Mouse (Mus musculus): ENCODE data around the gene Cbr4. TPM values are rescaled to one million over a fixed set of nuclear protein-coding genes. Genes with fewer than 3 reads are reported as not detected.

Gene Cbr4
- polyA plus RNA-seq, 1 experiment: 14.8 TPM

DNA sequence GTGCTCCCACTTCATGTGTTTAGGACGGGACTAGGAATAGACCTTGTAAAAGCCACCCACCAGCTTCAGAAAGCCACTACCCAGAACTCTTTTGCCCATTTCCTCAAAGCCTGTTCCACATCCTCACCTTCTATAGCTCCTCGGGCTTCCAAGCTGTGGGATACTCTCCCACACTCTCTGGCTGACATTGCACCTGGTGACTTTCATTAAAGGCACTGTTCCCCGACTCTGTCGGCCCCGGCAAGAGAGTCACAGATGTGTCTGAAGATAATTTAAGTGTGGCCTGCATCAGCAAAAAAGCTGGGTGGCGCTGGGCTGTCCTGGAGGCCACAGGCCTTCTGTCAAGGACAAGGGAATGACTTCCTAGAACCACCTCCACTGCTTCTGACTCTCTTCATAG lies 64.7 kb downstream of the Cbr4 start:
- Histone ChIP-seq H3K4me2 (ENCODE audit: low read depth) (peak overlapping the region; percentile 25), H3K4me3 (no peak overlapping the region), H3K27me3 (ENCODE audit: control insufficient read depth, insufficient read depth, insufficient read length) (no peaks in the 10 kb centered on the region), H3K79me2 (ENCODE audit: control insufficient read depth, insufficient read depth) (peaks cover 12% of the 10 kb centered on the region), H3ac (ENCODE audit: control insufficient read depth, insufficient read length) (no peak overlapping the region), H3K36me3 (ENCODE audit: control insufficient read depth, insufficient read depth) (peaks cover 19% of the 10 kb centered on the region)
- TF ChIP-seq POLR2AphosphoS2 (IDR thresholded peaks at IDR 0.05; ENCODE audit: insufficient read length, low read depth) (no peak), REST (IDR thresholded peaks at IDR 0.05; ENCODE audit: insufficient read depth, insufficient read length) (no peak), MYOG (IDR thresholded peaks at IDR 0.05; ENCODE audit: control insufficient read depth in 1 of 3, insufficient read depth in 1 of 3, insufficient read length in 2 of 3, low read depth in 2 of 3) (no peak), MAX (IDR thresholded peaks at IDR 0.05; ENCODE audit: low read depth) (no peak), TCF3 (IDR thresholded peaks at IDR 0.05; ENCODE audit: insufficient read length, low read depth) (no peak), POLR2A (IDR thresholded peaks at IDR 0.05; ENCODE audit: insufficient read length, low read depth) (no peak), CEBPB (IDR thresholded peaks at IDR 0.05; ENCODE audit: insufficient read depth, poor library complexity, severe bottlenecking) (no peak), SRF (IDR thresholded peaks at IDR 0.05; ENCODE audit: control insufficient read depth, insufficient read length, low read depth) (no peak), E2F4 (IDR thresholded peaks at IDR 0.05; ENCODE audit: insufficient read depth) (no peak), MYOD1 (IDR thresholded peaks at IDR 0.05; ENCODE audit: control insufficient read depth in 1 of 3, insufficient read length in 2 of 3, low read depth in 2 of 3) (no peak), TCF12 (IDR thresholded peaks at IDR 0.05; ENCODE audit: insufficient read depth, poor library complexity, severe bottlenecking) (no peak), USF1 (IDR thresholded peaks at IDR 0.05; ENCODE audit: low read depth) (no peak)

DNA sequence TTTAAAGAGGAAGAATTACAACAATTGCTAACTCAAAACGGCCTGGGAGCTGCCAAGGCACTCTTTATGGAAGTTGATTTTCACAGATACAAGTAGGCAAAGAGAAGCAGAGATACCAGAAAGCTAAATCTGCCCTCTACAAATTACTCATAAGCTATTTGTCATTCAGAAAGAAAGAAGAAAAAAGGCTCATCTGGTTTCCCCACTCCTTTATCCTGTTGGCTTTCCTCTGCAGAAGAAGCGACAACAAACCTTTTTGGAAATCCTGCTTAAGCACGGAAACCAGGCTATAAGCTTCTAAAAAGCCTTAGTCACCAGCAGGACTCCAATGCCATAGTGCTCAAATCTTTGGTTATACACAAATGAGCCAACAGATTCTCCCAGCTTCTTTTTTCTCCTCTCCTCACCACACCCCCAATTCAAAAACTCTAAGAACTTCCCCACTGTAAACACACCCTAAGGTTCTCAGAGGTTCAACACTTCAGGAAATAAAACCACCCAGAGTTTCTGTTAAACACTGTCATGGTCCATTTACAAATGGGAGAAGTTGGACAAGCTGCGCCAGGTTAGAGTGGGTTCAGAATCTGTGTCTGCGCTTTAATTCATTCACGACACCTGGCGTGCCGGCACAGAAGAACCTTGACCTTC lies 65.3 kb downstream of the Cbr4 start:
- TF ChIP-seq POLR2A (IDR thresholded peaks at IDR 0.05; ENCODE audit: insufficient read length, low read depth) (no peak), MAX (IDR thresholded peaks at IDR 0.05; ENCODE audit: low read depth) (no peak), MYOG (IDR thresholded peaks at IDR 0.05; ENCODE audit: control insufficient read depth in 1 of 3, insufficient read depth in 1 of 3, insufficient read length in 2 of 3, low read depth in 2 of 3) (no peak), MYOD1 (IDR thresholded peaks at IDR 0.05; ENCODE audit: control insufficient read depth in 1 of 3, insufficient read length in 2 of 3, low read depth in 2 of 3) (no peak), CEBPB (IDR thresholded peaks at IDR 0.05; ENCODE audit: insufficient read depth, poor library complexity, severe bottlenecking) (no peak), REST (IDR thresholded peaks at IDR 0.05; ENCODE audit: insufficient read depth, insufficient read length) (no peak)
- H3K4me3 ChIP-seq: no peak overlapping the region

GRCm38 (mm10) chr8:61555343-61555742 lies 67.8 kb downstream of the Cbr4 start:
- H3ac ChIP-seq (ENCODE audit: control insufficient read depth, insufficient read length): no peak overlapping the region
- no peak overlapping the region for H3K4me3 ChIP-seq
- peaks cover 20% of the 10 kb centered on the region for H3K79me2 ChIP-seq (ENCODE audit: control insufficient read depth, insufficient read depth)
- H3K36me3 ChIP-seq (ENCODE audit: control insufficient read depth, insufficient read depth): peaks cover 4% of the 10 kb centered on the region
- H3K27me3 ChIP-seq (ENCODE audit: control insufficient read depth, insufficient read depth, insufficient read length): no peaks in the 10 kb centered on the region
- no peak overlapping the region for H3K4me2 ChIP-seq (ENCODE audit: low read depth)
- no peak for TF ChIP-seq SRF (IDR thresholded peaks at IDR 0.05; ENCODE audit: control insufficient read depth, insufficient read length, low read depth)
- no peak for TF ChIP-seq REST (IDR thresholded peaks at IDR 0.05; ENCODE audit: insufficient read depth, insufficient read length)
- TF ChIP-seq MAX (IDR thresholded peaks at IDR 0.05; ENCODE audit: low read depth): no peak
- no peak for TF ChIP-seq E2F4 (IDR thresholded peaks at IDR 0.05; ENCODE audit: insufficient read depth)
- TF ChIP-seq TCF12 (IDR thresholded peaks at IDR 0.05; ENCODE audit: insufficient read depth, poor library complexity, severe bottlenecking): no peak
- no peak for TF ChIP-seq MYOG (IDR thresholded peaks at IDR 0.05; ENCODE audit: control insufficient read depth in 1 of 3, insufficient read depth in 1 of 3, insufficient read length in 2 of 3, low read depth in 2 of 3)
- TF ChIP-seq MYOD1 (IDR thresholded peaks at IDR 0.05; ENCODE audit: control insufficient read depth in 1 of 3, insufficient read length in 2 of 3, low read depth in 2 of 3): no peak
- TF ChIP-seq TCF3 (IDR thresholded peaks at IDR 0.05; ENCODE audit: insufficient read length, low read depth): no peak
- TF ChIP-seq USF1 (IDR thresholded peaks at IDR 0.05; ENCODE audit: low read depth): no peak
- no peak for TF ChIP-seq POLR2A (IDR thresholded peaks at IDR 0.05; ENCODE audit: insufficient read length, low read depth)
- TF ChIP-seq POLR2AphosphoS2 (IDR thresholded peaks at IDR 0.05; ENCODE audit: insufficient read length, low read depth): no peak
- TF ChIP-seq CEBPB (IDR thresholded peaks at IDR 0.05; ENCODE audit: insufficient read depth, poor library complexity, severe bottlenecking): no peak

More for the DNA sequence above, 65.3 kb downstream of the Cbr4 start:
- H3K36me3 ChIP-seq (ENCODE audit: control insufficient read depth, insufficient read depth): peaks cover 14% of the 10 kb centered on the region
- H3ac ChIP-seq (ENCODE audit: control insufficient read depth, insufficient read length): no peak overlapping the region
- peaks cover 17% of the 10 kb centered on the region for H3K79me2 ChIP-seq (ENCODE audit: control insufficient read depth, insufficient read depth)
- peak overlapping the region; percentile 25 for H3K4me2 ChIP-seq (ENCODE audit: low read depth)
- no peaks in the 10 kb centered on the region for H3K27me3 ChIP-seq (ENCODE audit: control insufficient read depth, insufficient read depth, insufficient read length)

GRCm38 (mm10) chr8:61556219-61556618 lies 68.7 kb downstream of the Cbr4 start:
- H3K79me2 ChIP-seq (ENCODE audit: control insufficient read depth, insufficient read depth): peaks cover 20% of the 10 kb centered on the region
- peaks cover 4% of the 10 kb centered on the region for H3K36me3 ChIP-seq (ENCODE audit: control insufficient read depth, insufficient read depth)
- TF ChIP-seq SRF (IDR thresholded peaks at IDR 0.05; ENCODE audit: control insufficient read depth, insufficient read length, low read depth) (no peak), POLR2AphosphoS2 (IDR thresholded peaks at IDR 0.05; ENCODE audit: insufficient read length, low read depth) (no peak), MYOD1 (IDR thresholded peaks at IDR 0.05; ENCODE audit: control insufficient read depth in 1 of 3, insufficient read length in 2 of 3, low read depth in 2 of 3) (no peak)
- H3K4me2 ChIP-seq (ENCODE audit: low read depth): no peak overlapping the region
- no peak overlapping the region for H3ac ChIP-seq (ENCODE audit: control insufficient read depth, insufficient read length)
- H3K4me3 ChIP-seq: no peak overlapping the region
- H3K27me3 ChIP-seq (ENCODE audit: control insufficient read depth, insufficient read depth, insufficient read length): no peaks in the 10 kb centered on the region
